Mouse (Mus musculus): ENCODE data around the gene Cdk10.
A peak's percentile ranks its signal among the peaks of the same experiment; 100 is the strongest.
"Not testable (repeated sequence)": the region's sequence is repeated elsewhere in the genome, so short reads cannot be mapped to it uniquely, and the experiment has no call there.

The Cdk10 gene

GRCm38 (mm10) chr8:123233760-123234159 is 9.1 kb downstream of the Cdk10 start:
- DNase-seq = no peak

GRCm38 (mm10) chr8:123234918-123235519 is 10.4 kb downstream of the Cdk10 start:
- DNase-seq = peak; percentile 58 to 69

- DNase-seq = peak; percentile 84 to 87
Observed at GRCm38 (mm10) chr8:123235520-123236497, 11.2 kb downstream of the Cdk10 start, which contains the start of gene Spata2l. Gene Spata2l, minus strand, starts transcription at chr8:123236233.

- no peak for DNase-seq
Observed at GRCm38 (mm10) chr8:123239398-123239797, 14.8 kb downstream of the Cdk10 start.

GRCm38 (mm10) chr8:123242107-123242923 is 17.7 kb downstream of the Cdk10 start:
- no peak for DNase-seq

- DNase-seq = no peak
Observed at GRCm38 (mm10) chr8:123243053-123243452, 18.4 kb downstream of the Cdk10 start.

- no peak for DNase-seq
Observed at GRCm38 (mm10) chr8:123244382-123244781, 19.7 kb downstream of the Cdk10 start.

GRCm38 (mm10) chr8:123245543-123245942 is 20.9 kb downstream of the Cdk10 start:
- DNase-seq = no peak

- no peak for DNase-seq
Observed at GRCm38 (mm10) chr8:123247748-123248147, 23.1 kb downstream of the Cdk10 start.

- DNase-seq = no peak
Observed at GRCm38 (mm10) chr8:123248596-123248995, 24.0 kb downstream of the Cdk10 start.

GRCm38 (mm10) chr8:123250940-123251339 is 26.3 kb downstream of the Cdk10 start:
- DNase-seq = no peak

- DNase-seq = no peak
Observed at GRCm38 (mm10) chr8:123252925-123253324, 28.3 kb downstream of the Cdk10 start.

- DNase-seq = no peak
Observed at GRCm38 (mm10) chr8:123253451-123254098, 28.9 kb downstream of the Cdk10 start.

- peak; percentile 89 to 92 for DNase-seq
Observed at GRCm38 (mm10) chr8:123254099-123254885, 29.6 kb downstream of the Cdk10 start, which contains the start of the genes Zfp276 and Vps9d1. Gene Zfp276, plus strand, starts transcription at chr8:123254195. Gene Vps9d1, minus strand, starts transcription at chr8:123254348.

GRCm38 (mm10) chr8:123255170-123255569 is 30.5 kb downstream of the Cdk10 start:
- no peak for DNase-seq

- no peak for DNase-seq
Observed at GRCm38 (mm10) chr8:123257114-123257513, 32.5 kb downstream of the Cdk10 start.

GRCm38 (mm10) chr8:123257593-123257992 is 33.0 kb downstream of the Cdk10 start:
- DNase-seq = not testable (repeated sequence)

GRCm38 (mm10) chr8:123267926-123268656 is 43.4 kb downstream of the Cdk10 start:
- DNase-seq = no peak

- no peak for DNase-seq
Observed at GRCm38 (mm10) chr8:123271147-123271546, 46.5 kb downstream of the Cdk10 start.

- no peak for DNase-seq
Observed at GRCm38 (mm10) chr8:123271901-123272300, 47.3 kb downstream of the Cdk10 start.

- no peak for DNase-seq
Observed at GRCm38 (mm10) chr8:123274447-123274846, 49.8 kb downstream of the Cdk10 start.
